Mouse (Mus musculus): Measurements from ENCODE around the gene Kcnab2.
A peak's percentile ranks its signal among the peaks of the same experiment; 100 is the strongest.

The Kcnab2 gene

DNA sequence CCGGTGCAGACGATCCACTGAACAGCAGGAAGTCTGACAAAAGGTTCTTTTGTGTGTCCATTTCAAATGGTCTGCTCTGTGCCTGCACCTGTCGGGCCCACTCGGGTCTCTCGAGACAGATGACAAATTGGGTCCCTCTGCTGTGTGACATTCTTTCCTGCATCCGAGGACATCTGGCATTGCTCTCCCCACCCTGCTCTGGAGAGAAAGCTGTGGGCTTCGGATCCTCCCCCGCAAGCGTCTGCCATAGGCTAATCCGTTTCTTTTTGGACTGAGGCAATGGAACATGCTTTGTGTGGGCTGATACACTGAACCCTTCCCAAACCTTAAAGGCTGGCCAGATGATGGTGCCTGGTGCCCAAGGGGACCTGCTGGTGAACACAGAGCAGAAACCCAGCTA, 24.6 kb downstream of the Kcnab2 start:
- DNase-seq (ENCODE audit: low spot score) = no peak

DNA sequence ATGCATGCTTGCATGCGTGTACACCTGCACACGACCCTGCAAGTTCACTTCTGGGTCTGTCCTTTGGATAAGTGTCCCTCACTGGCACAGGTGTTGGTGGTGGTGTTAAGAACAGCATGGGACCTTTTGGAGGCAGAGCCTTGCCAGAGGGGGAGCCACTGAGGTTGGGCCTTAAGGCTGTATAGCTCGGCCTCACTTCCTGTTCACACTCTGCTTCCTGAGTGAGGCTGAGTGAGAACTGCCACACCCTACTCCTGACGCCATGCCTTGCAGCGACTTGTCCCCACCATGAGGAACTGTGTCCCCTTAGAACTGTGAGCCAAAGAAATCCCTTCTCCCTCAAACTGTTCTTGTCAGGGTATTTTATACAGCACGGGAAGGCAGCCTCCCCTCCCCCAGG, 26.3 kb downstream of the Kcnab2 start:
- DNase-seq (ENCODE audit: low spot score) = no peak

GRCm38 (mm10) chr4:152448666-152449018, 29.0 kb downstream of the Kcnab2 start:
- no peak for DNase-seq (ENCODE audit: low spot score)

DNA sequence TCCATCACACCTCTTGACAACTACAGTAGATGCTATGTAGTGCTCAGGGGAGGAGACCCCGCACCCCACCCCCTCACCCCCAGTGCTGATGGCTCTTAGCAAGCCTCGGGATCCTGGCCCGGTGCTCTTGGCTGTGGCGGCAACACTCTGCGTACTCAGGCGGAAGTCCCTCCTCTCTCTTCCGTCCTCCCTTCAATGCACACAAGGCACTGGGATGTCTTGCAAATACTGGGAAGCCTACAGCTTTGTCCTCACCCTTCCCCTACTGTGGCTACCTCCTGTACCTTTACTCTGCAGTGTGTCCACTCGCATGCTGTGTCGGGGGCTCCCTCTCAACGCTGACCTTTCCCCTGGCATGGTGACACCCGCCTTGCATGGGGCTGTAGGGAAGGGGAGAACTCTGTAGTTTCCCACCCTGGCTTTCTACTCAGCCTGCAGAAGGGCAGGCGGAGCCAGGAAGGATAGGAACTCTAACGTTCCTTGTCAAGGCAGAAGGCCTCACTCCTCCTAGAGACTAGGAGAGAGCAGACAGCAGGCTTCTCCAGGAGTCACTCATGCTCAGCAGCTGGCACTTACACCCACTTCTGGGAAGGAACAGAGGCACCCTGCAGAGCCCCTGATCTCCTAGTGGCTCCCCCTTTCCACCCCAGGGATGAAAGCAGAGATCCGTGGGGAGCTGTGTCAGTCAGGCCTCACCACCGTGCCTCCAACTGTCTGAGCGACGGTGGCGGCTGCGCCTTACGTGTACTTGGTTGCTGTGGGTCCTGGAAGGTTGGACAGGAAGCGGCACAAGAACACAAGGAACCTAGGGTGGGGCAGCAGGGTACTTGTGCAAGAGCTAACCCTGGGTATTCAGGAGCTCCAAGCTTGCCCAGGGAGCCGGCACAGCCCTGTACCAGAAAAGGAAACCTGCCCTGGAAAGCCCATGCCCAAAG, 29.7 kb downstream of the Kcnab2 start:
- DNase-seq (ENCODE audit: low spot score) = no peak

GRCm38 (mm10) chr4:152446178-152446577, 31.5 kb downstream of the Kcnab2 start:
- DNase-seq (ENCODE audit: low spot score) = no peak

DNA sequence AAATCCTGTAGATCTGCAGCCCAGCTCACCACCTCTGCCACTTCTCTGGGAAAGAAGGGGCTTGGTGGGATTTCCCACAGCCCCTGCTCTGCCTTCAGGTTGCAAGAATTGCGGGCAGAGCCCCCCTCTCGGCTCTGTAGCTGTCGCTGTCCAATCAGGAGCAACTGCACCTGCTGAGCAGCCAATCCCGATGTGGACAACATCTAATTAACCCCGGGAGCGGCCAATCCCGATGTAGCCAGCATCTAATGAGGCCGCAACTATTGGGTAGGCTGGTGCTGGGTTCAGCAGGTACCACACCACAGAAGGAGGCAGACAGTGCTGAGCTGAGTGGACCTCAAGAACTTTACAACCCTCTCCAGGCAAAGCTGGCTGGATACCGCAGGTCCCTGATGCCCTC, 36.1 kb downstream of the Kcnab2 start:
- DNase-seq (ENCODE audit: low spot score) = no peak

DNA sequence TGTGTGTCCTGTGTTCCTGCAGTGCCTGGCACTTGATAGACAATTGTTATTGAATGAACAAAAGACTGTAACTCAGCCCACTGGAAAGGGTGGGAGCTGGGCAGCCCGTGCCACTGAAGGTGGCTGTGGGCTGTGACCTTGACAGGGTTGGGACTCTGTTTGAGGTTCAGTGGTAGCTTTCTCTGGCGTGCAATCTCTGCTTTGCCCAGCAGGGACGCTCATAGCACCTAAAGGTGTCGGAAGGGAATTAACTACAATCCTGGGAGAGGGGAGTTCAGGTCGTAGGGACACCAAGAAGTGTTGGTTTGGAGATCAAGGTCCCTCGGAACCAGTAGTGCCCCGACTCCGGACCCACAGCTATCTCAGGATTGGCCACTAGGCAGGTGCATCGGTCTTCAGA, 36.8 kb downstream of the Kcnab2 start:
- DNase-seq (ENCODE audit: low spot score) = no peak

- peak; percentile 62 for DNase-seq (ENCODE audit: low spot score)
Measured at GRCm38 (mm10) chr4:152435255-152435654, 42.4 kb downstream of the Kcnab2 start.

GRCm38 (mm10) chr4:152434836-152435235, 42.8 kb downstream of the Kcnab2 start:
- peak; percentile 83 for DNase-seq (ENCODE audit: low spot score)

- DNase-seq (ENCODE audit: low spot score) = peak; percentile 16
Measured at GRCm38 (mm10) chr4:152432308-152432707, 45.4 kb downstream of the Kcnab2 start.

DNA sequence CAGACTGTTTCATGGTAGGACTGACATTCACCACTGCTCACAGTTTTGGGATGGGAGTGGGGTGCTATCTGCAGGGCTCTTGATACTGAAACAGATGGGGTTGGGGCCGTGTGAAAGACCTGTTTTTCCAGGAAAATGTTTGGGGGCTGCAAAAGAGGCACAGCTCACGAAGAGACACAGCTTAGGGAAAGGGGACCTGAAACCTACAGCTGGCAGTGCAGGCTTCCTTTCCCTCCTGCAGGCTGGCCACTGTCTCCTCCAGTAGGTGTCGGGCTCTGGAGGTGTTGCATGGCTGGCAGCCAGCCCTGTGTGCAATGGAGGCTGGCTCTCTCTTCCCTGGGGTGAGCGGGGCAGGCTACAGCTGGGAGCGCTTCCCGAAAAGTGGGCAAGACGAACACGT, 49.4 kb downstream of the Kcnab2 start:
- DNase-seq (ENCODE audit: low spot score) = no peak

- DNase-seq (ENCODE audit: low spot score) = no peak
Measured at GRCm38 (mm10) chr4:152424922-152425321, 52.7 kb downstream of the Kcnab2 start.

- no peak for DNase-seq (ENCODE audit: low spot score)
Measured at GRCm38 (mm10) chr4:152424341-152424740, 53.3 kb downstream of the Kcnab2 start.

DNA sequence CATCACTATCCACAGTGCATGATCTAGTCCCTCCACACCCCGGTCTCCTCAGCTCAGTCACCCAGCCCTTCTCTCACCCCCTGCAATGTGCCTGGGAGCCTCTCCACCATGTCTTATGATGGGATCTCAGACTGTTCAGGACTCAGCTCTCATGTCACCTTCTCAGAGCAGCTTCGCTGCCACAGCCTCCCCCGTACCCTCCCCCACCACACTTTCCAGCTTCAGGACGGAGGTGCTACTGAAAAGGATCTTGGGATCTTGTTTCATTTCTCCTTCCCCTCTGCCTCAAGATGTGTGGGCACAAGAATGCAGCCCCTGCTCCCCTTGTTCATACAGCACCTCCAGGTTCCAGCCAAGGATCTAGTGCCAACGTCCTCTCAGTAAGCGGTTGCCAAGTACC, 54.1 kb downstream of the Kcnab2 start:
- DNase-seq (ENCODE audit: low spot score) = no peak

GRCm38 (mm10) chr4:152418229-152419060, 59.2 kb downstream of the Kcnab2 start:
- no peak for DNase-seq (ENCODE audit: low spot score)

- DNase-seq (ENCODE audit: low spot score) = no peak
Measured at GRCm38 (mm10) chr4:152412524-152413080, 65.1 kb downstream of the Kcnab2 start.

DNA sequence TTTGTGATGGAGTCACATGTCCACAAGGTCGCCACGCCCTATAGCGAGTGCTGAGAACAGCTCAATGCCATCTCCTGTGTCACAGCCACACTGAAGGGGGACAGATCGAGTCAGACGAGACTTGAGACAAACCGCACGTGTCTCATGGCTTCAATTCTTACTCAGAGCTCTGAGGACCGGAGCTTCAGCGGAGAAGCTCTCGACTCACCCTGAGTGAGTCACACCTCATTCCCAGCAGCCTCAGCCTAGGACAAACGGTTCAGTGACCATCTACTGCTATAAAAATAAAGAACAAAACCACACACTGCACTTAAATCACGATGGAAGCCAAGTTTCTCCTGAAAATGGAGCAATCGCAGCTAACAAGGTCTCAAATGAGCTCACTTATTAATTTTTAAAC, 66.7 kb downstream of the Kcnab2 start:
- no peak for DNase-seq (ENCODE audit: low spot score)

GRCm38 (mm10) chr4:152406531-152406930, 71.1 kb downstream of the Kcnab2 start:
- DNase-seq (ENCODE audit: low spot score) = no peak

DNA sequence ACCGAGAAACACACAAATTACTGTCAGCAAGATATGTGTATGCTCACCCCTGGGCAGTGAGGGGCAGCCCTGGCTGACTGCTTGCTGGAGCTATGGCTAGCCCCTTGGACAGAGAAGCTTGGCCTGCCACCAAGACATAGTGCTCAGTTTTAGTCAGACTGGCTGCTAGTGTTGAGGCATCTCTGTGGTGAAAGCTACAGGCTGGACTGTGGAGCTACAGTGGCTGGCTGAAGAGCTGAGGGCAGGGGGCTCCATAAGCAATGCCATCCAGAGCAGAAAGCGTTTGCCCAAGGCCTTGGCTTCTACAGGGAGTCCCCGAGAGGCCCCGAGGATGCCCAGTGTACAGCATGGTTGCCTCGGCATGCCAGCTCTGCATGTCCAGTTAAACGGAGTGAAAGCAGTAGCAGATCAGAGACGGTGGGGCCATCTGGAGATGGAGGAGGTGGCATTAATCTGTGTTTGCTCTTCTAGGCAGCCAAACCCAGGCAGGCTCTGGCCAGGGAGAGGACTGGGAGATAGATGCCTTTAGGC, 71.9 kb downstream of the Kcnab2 start:
- DNase-seq (ENCODE audit: low spot score) = no peak

DNA sequence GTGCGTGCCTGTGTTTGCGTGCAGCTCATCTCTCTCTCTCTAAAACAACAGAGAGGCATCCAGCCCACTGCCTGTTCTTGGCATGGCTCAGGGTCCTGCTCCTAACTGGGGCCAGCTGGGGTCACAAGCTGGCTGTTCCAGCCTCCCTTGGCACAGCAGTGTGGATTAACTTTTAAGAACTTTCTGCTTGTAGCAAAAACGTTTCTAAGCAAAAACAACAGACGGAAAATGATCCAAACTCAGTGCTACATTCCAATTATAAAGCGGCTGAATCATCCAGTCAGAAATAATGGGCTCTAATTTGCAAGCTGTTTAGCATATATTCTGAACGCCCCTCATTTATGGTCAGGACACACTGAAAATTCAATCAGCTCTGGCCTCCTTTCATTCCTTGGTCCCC, 72.5 kb downstream of the Kcnab2 start:
- no peak for DNase-seq (ENCODE audit: low spot score)

DNA sequence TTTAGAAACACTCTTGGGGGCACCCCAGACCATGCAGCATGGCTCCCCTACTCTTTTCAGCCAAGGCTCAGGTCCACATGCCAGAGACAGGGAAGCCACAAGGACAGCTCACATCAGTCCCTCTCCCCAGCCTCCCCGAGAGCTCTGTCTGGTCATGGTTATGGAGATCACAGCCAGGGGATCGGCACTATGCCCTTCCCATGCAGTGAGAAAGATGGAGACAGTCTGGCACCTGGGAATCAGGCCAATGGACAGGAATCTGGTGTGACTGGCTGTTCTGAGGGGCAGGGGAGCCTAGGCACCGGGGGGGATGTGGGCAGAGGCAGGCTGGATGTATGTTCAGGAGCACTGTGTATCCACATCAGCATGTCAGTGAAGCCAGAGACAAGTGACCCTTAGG, 78.7 kb downstream of the Kcnab2 start:
- DNase-seq (ENCODE audit: low spot score) = no peak

GRCm38 (mm10) chr4:152392627-152393026, 85.0 kb downstream of the Kcnab2 start:
- DNase-seq (ENCODE audit: low spot score) = no peak

- DNase-seq (ENCODE audit: low spot score) = no peak
Measured at GRCm38 (mm10) chr4:152392192-152392591, 85.5 kb downstream of the Kcnab2 start.

All from testis, postnatal 14 days (tissue).